Mouse (Mus musculus) intestine, embryonic 15.5 days (tissue): ENCODE measurements at regions not wholly inside any gene's neighbourhood (a gene's known extent, or its start where the extent isn't known, plus 50 kb on each side); places are given as distances from the start of the nearest gene placed in this dataset.

Source experiments
- ATAC-seq: fragments of 200-750 bp; cut with Nextera tagmentation; 2 replicates; pipeline ENCODE4 v1.8.0; 2017; ENCODE audit warnings: moderate TSS enrichment, moderate library complexity
- H3K27ac ChIP-seq: fragments of 300-500 bp; sonication (generic); 2 replicates; pipeline ENCODE4 v1.5.1; 2015; ENCODE audit warnings: mild to moderate bottlenecking, inconsistent platforms
- H3K27me3 ChIP-seq: fragments of 300-500 bp; sonication (generic); replicated peaks from 2 replicates; pipeline ENCODE4 v1.6.1; 2015; ENCODE audit warnings: inconsistent platforms
- H3K36me3 ChIP-seq: fragments of 300-500 bp; sonication (generic); 2 replicates; pipeline ENCODE4 v1.6.1; 2015; ENCODE audit warnings: inconsistent platforms
- H3K4me1 ChIP-seq: fragments of 300-500 bp; sonication (generic); replicated peaks from 2 replicates; pipeline ENCODE4 v1.6.1; 2015; ENCODE audit warnings: inconsistent platforms
- H3K4me2 ChIP-seq: fragments of 300-500 bp; sonication (generic); replicated peaks from 2 replicates; pipeline ENCODE4 v1.6.1; 2015; ENCODE audit warnings: mild to moderate bottlenecking, inconsistent platforms
- H3K4me3 ChIP-seq: fragments of 300-500 bp; sonication (generic); replicated peaks from 2 replicates; pipeline ENCODE4 v1.5.1; 2015; ENCODE audit warnings: inconsistent platforms
- H3K9ac ChIP-seq: fragments of 300-500 bp; sonication (generic); 2 replicates; pipeline ENCODE4 v1.6.1; 2015; ENCODE audit warnings: inconsistent platforms
- H3K9me3 ChIP-seq: fragments of 300-500 bp; sonication (generic); 2 replicates; pipeline ENCODE4 v1.6.1; 2016; ENCODE audit warnings: inconsistent platforms
- WGBS: fragments of 180-500 bp; shearing (Covaris S2); methylation state at CpG from one replicate; pipeline ENCODE4 v1.1.7; 2015; 5-methylcytosine and 5-hydroxymethylcytosine counted together

DNA sequence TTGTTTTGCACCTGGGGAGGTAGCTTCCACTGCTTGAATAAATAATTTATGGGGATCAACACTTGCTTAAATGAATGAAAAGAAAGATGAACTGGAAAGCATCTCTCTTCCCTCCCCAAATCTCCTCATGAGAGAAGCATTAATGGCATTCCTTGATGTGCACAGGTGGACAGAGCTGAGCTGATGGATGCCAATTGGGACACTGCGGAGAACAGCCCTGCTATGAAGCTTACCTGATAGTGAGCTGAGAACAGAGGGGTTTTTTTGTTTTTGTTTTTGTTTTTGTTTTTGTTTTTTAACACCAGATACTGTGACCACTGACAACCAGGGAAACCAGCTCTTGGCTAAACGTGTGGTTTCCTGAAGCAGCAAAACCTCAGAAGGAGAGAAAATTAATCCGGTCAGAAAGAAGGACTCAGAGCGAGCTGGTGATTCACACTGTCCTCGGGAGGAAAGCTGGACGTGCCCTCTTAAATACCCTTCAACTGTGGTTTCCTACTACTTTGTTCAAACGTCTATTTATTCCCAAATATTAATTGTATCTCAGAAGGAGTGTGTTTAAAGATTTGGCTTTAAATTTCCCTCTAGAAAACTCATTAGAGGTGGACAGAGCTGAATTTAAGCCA is 128.0 kb upstream of the Zfand5 start:
- H3K9ac ChIP-seq = no peak overlapping the region
- H3K27me3 ChIP-seq = no peaks in the 10 kb centered on the region
- H3K27ac ChIP-seq = no peak overlapping the region
- no peaks in the 10 kb centered on the region for H3K9me3 ChIP-seq
- no peak overlapping the region for H3K4me3 ChIP-seq
- no peaks in the 10 kb centered on the region for H3K4me1 ChIP-seq
- ATAC-seq = 0 out of 2 replicates have a peak, but pooled peaks have one; percentile 37
- no peaks in the 10 kb centered on the region for H3K36me3 ChIP-seq
- 31% methylated on average over 7 of the region's 7 CpGs for WGBS
- peak overlapping the region; percentile 20; the same call in 1 of the 2 replicates for H3K4me2 ChIP-seq

DNA sequence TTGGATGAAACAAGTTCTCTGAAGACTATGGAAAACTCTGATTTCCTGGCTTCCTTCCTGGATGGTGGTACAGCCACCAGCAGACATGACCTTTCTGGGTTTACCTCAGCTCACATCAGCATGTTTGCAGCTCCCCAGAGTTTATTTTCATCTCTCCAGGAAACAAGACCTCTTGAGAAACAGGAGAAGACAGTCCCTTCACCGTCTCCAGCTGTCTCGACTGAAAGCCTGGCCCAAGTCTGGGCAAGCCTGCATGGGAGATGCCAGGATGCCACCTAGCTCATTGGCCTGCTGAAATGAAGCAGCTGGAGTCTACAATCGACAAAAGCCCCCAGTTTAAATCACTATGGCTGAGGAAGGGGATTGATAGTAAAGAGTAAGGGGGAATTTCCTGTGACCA is 131.6 kb upstream of the Zfand5 start:
- Histone ChIP-seq H3K9me3 (no peaks in the 10 kb centered on the region), H3K36me3 (no peaks in the 10 kb centered on the region), H3K9ac (no peak overlapping the region), H3K4me3 (no peak overlapping the region), H3K27ac (no peak overlapping the region), H3K4me1 (no peaks in the 10 kb centered on the region), H3K27me3 (no peaks in the 10 kb centered on the region), H3K4me2 (no peak overlapping the region)
- 58% methylated on average over 3 of the region's 3 CpGs for WGBS
- no peak for ATAC-seq

DNA sequence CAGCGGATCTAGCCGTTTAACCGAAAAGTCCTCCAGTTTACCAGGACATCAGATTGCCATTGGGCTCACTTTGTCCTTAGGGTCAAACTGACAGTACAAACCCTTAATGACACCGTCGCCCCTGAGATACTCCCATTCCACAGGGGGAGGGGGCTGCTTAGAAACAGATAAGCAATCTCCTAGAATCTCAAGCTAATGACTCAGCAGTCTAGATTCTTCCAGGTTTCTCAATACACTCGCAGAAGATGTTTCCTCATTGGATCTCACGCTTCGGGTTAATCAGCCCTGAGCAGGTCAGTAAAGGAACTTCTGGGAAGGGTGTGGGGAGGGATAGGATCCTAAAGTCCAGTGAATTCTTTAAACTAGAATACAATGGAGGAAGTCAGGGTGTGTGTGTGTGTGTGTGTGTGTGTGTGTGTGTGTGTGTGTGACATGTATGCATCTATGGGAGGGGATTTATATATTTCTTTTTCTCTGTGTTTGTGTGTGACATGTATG is 133.0 kb upstream of the Zfand5 start:
- H3K9ac ChIP-seq = no peak overlapping the region
- WGBS = 73% methylated on average over 8 of the region's 8 CpGs
- no peak overlapping the region for H3K4me3 ChIP-seq
- H3K9me3 ChIP-seq = no peaks in the 10 kb centered on the region
- no peaks in the 10 kb centered on the region for H3K4me1 ChIP-seq
- peak; percentile 74 for ATAC-seq
- no peaks in the 10 kb centered on the region for H3K27me3 ChIP-seq
- H3K27ac ChIP-seq = no peak overlapping the region
- no peaks in the 10 kb centered on the region for H3K36me3 ChIP-seq
- no peak overlapping the region for H3K4me2 ChIP-seq

DNA sequence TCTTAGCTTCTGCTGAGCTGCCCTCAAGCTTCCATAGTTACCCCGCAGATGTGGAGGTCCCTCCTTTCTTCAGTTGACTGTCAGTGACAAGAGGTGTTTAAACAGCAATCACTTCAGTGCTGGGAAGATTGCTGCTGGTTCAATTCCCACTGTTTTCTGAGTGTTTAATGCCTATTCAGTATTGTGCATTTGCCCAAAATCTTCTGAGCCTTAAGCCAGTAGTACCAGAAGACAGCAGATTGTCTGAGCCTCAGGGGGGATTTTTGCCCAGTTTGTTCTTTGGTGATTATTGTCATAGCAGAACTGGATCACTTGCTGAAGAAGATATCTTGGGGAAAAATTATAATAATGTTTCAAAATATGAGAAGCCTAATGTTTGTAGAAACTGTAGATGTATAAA is 135.3 kb upstream of the Zfand5 start:
- no peak overlapping the region for H3K27ac ChIP-seq
- H3K4me1 ChIP-seq = no peaks in the 10 kb centered on the region
- H3K9ac ChIP-seq = no peak overlapping the region
- no peak overlapping the region for H3K4me3 ChIP-seq
- ATAC-seq = no peak
- H3K4me2 ChIP-seq = no peak overlapping the region
- H3K27me3 ChIP-seq = no peaks in the 10 kb centered on the region
- H3K36me3 ChIP-seq = no peaks in the 10 kb centered on the region
- no peaks in the 10 kb centered on the region for H3K9me3 ChIP-seq
- 57% methylated on average over 1 of the region's 1 CpGs for WGBS

DNA sequence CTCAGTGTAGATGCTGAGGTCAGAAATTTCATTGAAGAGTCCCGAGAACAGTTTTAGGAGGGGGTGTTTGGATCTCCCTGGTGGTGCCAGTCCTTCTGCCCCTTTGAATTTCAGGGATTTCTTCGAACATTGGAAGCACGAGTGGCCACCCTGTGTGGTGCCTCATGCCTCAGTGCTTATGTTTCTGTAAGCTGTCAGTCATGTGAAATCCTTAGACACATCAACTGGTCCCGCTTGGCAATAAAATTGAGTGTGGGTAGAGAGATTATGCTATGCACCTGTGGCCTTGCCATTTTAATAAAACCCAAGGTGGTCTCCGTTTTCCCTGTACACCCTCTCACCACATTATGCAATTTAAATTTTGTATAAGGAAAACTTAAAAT is 136.1 kb upstream of the Zfand5 start:
- WGBS = 79% methylated on average over 5 of the region's 5 CpGs
- Histone ChIP-seq H3K9ac (no peak overlapping the region), H3K27me3 (no peaks in the 10 kb centered on the region), H3K4me1 (no peaks in the 10 kb centered on the region), H3K9me3 (no peaks in the 10 kb centered on the region), H3K4me2 (no peak overlapping the region), H3K4me3 (no peak overlapping the region), H3K36me3 (no peaks in the 10 kb centered on the region), H3K27ac (no peak overlapping the region)
- ATAC-seq = no peak

DNA sequence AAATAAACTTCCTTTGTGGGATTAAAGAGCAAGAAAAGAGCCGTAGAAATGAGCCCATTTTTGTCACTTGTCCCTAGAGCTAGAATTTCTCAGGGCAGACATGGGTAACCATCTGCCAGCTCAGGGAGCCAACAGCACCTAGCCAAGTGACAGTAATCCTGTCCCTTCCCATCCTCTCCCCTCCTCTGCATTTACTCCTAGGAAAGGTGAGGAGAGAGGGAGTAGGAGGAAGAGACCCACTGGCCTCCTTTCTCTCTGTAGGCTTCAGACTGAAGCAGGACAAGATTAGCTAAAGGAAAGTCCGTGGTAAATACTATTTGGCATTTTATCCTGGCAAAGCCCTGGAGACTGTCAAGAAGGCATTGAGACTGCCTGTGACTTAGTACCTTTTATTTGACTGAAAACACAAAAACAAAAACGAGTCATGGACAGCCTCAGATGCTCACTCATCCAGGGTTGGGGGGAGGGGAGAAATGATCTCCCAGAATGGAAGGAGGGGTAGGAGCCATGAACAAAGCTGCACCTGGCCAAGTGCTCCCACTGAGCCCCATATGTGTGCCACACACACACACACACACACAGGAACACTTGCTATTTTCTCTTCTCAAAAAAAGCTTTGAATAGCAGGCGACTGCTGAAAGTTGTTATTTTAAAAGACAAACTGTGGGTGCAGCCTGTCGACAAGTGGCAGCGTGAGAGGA is 136.6 kb upstream of the Zfand5 start:
- Histone ChIP-seq H3K27ac (no peak overlapping the region), H3K4me1 (no peaks in the 10 kb centered on the region), H3K27me3 (no peaks in the 10 kb centered on the region), H3K4me2 (no peak overlapping the region), H3K4me3 (no peak overlapping the region), H3K9me3 (no peaks in the 10 kb centered on the region), H3K36me3 (no peaks in the 10 kb centered on the region), H3K9ac (no peak overlapping the region)
- WGBS = 52% methylated on average over 6 of the region's 6 CpGs
- no peak for ATAC-seq

DNA sequence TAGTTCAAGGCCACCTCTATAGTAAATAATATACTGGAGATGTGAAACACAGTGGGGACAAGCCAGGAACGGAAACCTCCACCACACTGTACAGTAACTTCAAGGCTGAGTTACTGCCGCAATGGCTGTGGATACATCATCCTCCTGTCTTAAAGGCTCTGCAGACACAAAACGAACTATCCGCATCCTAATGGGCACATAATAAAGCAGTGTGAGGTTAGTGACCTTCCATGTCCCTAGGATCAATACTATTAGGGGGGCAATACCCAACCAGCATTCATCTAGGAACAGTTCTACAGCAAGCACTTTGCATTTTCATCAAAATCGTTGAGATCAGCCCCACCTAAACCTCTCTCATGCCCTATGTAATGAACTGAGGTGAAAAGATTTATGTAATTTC is 142.4 kb upstream of the Zfand5 start:
- Histone ChIP-seq H3K36me3 (no peaks in the 10 kb centered on the region), H3K4me1 (no peaks in the 10 kb centered on the region), H3K4me2 (no peak overlapping the region), H3K27me3 (no peaks in the 10 kb centered on the region), H3K9me3 (no peaks in the 10 kb centered on the region), H3K4me3 (no peak overlapping the region), H3K27ac (no peak overlapping the region), H3K9ac (no peak overlapping the region)
- ATAC-seq = no peak
- 85% methylated on average over 5 of the region's 5 CpGs for WGBS

DNA sequence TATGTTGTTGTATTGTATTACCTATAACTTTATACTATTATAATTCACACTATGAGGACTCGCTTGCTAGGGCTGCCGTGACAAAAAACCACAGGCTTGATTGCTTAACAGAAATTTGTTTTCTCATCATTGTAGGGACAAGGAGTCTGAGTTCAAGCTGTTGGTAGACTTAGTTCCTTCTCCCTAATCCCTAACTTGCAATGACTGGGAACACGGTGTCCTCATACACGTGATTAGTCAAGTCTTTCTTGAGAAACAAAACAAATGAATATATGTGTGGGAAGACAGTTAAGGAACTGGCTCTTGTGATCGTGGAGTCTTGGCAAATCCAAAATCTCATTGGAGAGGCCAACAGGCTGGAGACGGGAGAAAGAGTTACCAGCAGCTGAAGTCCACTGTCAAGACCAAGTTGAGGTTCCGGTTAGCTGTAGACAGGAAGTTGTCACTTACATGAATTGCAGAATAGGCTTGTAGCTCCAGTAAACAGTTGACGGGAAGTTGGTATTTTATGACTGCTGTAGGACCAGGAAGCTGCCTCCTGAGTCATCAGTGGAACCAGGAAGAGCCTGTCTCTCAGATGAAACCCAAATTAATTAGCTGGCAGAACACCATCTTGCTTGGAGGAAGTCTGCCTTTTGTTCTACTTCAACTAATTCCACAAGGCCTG is 144.9 kb upstream of the Zfand5 start:
- no peak overlapping the region for H3K27ac ChIP-seq
- no peak; the same call in 1 of the 2 replicates for ATAC-seq
- no peak overlapping the region for H3K4me3 ChIP-seq
- H3K4me1 ChIP-seq = no peaks in the 10 kb centered on the region
- H3K9me3 ChIP-seq = no peaks in the 10 kb centered on the region
- no peak overlapping the region for H3K4me2 ChIP-seq
- H3K27me3 ChIP-seq = no peaks in the 10 kb centered on the region
- no peaks in the 10 kb centered on the region for H3K36me3 ChIP-seq
- WGBS = 76% methylated on average over 8 of the region's 8 CpGs
- no peak overlapping the region for H3K9ac ChIP-seq

DNA sequence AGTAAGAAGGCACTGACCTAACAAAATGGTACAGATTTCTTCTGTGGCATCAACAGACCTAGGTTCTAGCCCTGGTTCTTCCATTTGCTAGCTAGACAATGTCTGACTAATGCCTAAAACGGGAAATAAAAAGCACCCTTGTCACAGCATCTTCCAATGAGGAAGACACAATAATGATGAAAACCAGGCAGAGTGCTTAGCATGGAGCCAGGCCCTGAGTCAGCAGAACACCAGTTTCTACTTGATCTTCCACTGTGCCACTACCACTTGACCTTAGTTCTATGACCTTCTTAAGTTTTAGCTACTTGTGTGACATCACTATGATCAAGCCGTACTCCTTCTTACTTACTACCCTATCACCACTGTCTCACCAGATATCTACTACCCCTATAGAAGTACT is 145.4 kb upstream of the Zfand5 start:
- no peak for ATAC-seq
- Histone ChIP-seq H3K36me3 (no peaks in the 10 kb centered on the region), H3K4me2 (no peak overlapping the region), H3K27me3 (no peaks in the 10 kb centered on the region), H3K4me1 (no peaks in the 10 kb centered on the region), H3K4me3 (no peak overlapping the region), H3K9ac (no peak overlapping the region), H3K9me3 (no peaks in the 10 kb centered on the region), H3K27ac (no peak overlapping the region)
- WGBS = 82% methylated on average over 2 of the region's 2 CpGs

DNA sequence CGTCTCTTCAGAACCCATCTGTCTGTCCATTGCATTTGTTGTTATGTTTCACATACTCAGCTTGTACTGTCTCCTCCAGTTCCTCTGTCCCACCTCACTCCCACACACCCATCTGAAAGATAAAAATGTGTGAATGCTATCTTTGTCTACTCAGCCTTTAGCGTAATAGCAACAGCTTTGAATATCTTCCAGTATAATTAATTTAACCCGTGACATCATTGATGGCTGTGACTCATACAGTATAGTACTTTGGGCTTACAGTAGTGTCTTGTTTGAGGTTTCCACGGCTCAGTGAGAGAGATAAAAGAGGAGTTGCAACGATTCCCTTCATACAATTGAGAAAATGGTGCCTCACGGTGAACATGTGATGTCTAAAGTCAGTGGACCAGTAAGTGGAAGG is 152.6 kb upstream of the Zfand5 start:
- no peak overlapping the region for H3K9ac ChIP-seq
- 67% methylated on average over 6 of the region's 6 CpGs for WGBS

DNA sequence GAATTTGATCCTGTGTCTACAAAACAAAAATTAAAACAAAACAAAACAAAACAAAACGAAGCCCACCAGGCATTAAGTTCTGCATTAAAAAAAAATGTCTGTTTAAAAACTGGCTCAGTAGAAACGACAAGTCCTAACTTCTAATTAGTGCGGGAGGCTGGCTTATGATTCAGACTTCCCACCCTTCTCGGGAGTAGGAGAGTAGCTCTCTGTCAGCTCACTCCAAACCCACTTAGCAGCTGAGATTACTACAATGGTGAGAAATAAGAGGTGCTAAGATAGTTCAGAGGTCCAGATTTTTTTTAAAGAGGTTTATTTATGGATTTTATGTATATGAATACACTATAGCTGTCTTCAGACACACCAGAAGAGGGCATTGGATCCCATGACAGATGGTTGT is 153.3 kb upstream of the Zfand5 start:
- Histone ChIP-seq H3K4me2 (no peak overlapping the region), H3K27me3 (no peaks in the 10 kb centered on the region), H3K4me1 (no peaks in the 10 kb centered on the region), H3K9ac (no peak overlapping the region), H3K36me3 (no peaks in the 10 kb centered on the region), H3K4me3 (no peak overlapping the region), H3K27ac (no peak overlapping the region), H3K9me3 (no peaks in the 10 kb centered on the region)
- no peak for ATAC-seq
- WGBS = 85% methylated on average over 4 of the region's 4 CpGs

More for the DNA sequence above, 152.6 kb upstream of the Zfand5 start:
- ATAC-seq = peak; percentile 66
- Histone ChIP-seq H3K4me2 (no peak overlapping the region), H3K4me3 (no peak overlapping the region), H3K36me3 (no peaks in the 10 kb centered on the region), H3K27me3 (no peaks in the 10 kb centered on the region), H3K9me3 (no peaks in the 10 kb centered on the region), H3K4me1 (no peaks in the 10 kb centered on the region), H3K27ac (no peak overlapping the region)

DNA sequence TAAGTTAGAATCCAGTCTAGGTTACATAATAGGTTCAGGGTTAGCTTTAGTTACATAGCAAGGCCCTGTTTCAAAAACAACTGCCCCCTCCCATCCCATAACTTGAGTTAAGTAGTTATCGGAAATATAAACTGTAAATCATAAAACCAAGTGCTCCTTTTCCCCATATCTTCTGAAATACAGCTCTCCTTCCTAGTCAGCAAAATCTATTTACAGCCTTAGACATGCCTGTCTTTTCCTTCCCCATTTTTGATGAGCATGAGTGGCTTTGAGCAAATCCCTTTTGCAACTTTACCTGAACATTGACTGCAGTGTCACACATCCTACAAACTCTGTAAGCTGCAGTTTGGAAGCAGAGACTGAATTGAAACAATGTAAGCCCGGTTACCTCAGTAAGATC is 156.4 kb upstream of the Zfand5 start:
- no peak overlapping the region for H3K9ac ChIP-seq
- no peaks in the 10 kb centered on the region for H3K4me1 ChIP-seq
- no peak overlapping the region for H3K27ac ChIP-seq
- no peak overlapping the region for H3K4me3 ChIP-seq
- H3K27me3 ChIP-seq = no peaks in the 10 kb centered on the region
- WGBS = 81% methylated on average over 2 of the region's 2 CpGs
- H3K36me3 ChIP-seq = no peaks in the 10 kb centered on the region
- no peak overlapping the region for H3K4me2 ChIP-seq
- no peak for ATAC-seq
- no peaks in the 10 kb centered on the region for H3K9me3 ChIP-seq
